Mouse (Mus musculus) heart, adult 2 months (tissue): Measurements from ENCODE around the gene Ankrd54. TPM values are rescaled to one million over a fixed set of nuclear protein-coding genes. Genes with fewer than 3 reads are reported as not detected.

Experiments used
- DNase-seq, 2 experiments: peaks; one replicate each; pipeline ENCODE4 v3.0.0; 2021
- H3K27ac ChIP-seq: fragments of 200-600 bp; 2 replicates; pipeline ENCODE4 v1.8.1; 2022
- H3K27me3 ChIP-seq: fragments of 200-500 bp; 2 replicates; pipeline ENCODE4 v1.6.1; 2012; ENCODE audit warnings: mild to moderate bottlenecking, low read length, inconsistent platforms, mixed read lengths; ENCODE audit not compliant: control insufficient read depth, insufficient read depth
- H3K36me3 ChIP-seq: fragments of 200-500 bp; 2 replicates; pipeline ENCODE4 v1.6.1; 2012; ENCODE audit warnings: low read length, inconsistent platforms; ENCODE audit not compliant: control insufficient read depth, insufficient read depth
- H3K4me1 ChIP-seq: fragments of 200-500 bp; 2 replicates; pipeline ENCODE4 v1.6.1; 2011; ENCODE audit warnings: low read length; ENCODE audit not compliant: control insufficient read depth, insufficient read depth
- H3K4me3 ChIP-seq: fragments of 200-600 bp; 2 replicates; pipeline ENCODE4 v1.8.1; 2022
- H3K79me2 ChIP-seq: fragments of 200-500 bp; replicated peaks from 2 replicates; pipeline ENCODE4 v1.6.1; 2012; ENCODE audit warnings: mild to moderate bottlenecking, inconsistent platforms, low read length, moderate library complexity, mixed read lengths; ENCODE audit not compliant: control insufficient read depth, insufficient read depth
- H3K9ac ChIP-seq: fragments of 200-500 bp; 2 replicates; pipeline ENCODE4 v1.6.1; 2012; ENCODE audit warnings: low read depth, mild to moderate bottlenecking, control low read depth, inconsistent platforms, low read length, mixed read lengths
- CTCF ChIP-seq: fragments of 200-600 bp; IDR thresholded peaks from 2 replicates; pipeline ENCODE4 v1.8.1; 2022; ENCODE audit warnings: antibody characterized with exemption, mild to moderate bottlenecking, moderate library complexity
- EP300 ChIP-seq: fragments of 200-500 bp; IDR thresholded peaks from 2 replicates; pipeline ENCODE4 v1.6.1; 2011; ENCODE audit warnings: low read depth, low read length, control low read depth; ENCODE audit not compliant: insufficient read depth
- POLR2A ChIP-seq: fragments of 200-500 bp; IDR thresholded peaks from 2 replicates; pipeline ENCODE4 v1.6.1; 2011; ENCODE audit warnings: mild to moderate bottlenecking, low read depth, low read length, control low read depth; ENCODE audit not compliant: insufficient read depth
- WGBS: fragments of 180-500 bp; shearing (Covaris S2); methylation state at CpG from one replicate; pipeline ENCODE4 v1.1.7; 2018; 5-methylcytosine and 5-hydroxymethylcytosine counted together
- intact Hi-C: fragments of 180-260 bp; cut with DNase I; formaldehyde crosslinking; loops from one replicate; pipeline ENCODE4 v1.15.1; 2025
- polyA plus RNA-seq: library from polyadenylated mRNA; depleted of rRNA; stranded (reverse); fragments of >200 nt; gene quantifications from 2 replicates; pipeline ENCODE4 v1.2.3, GENCODE M21; 2012
- total RNA-seq, 2 experiments: library from RNA; stranded (reverse); gene quantifications; 2 replicates each; pipeline ENCODE4 v1.2.3; 2021

The Ankrd54 gene
- total and polyA plus RNA-seq, 3 experiments = 5.5 to 14.2 (median 8.5) TPM

DNA sequence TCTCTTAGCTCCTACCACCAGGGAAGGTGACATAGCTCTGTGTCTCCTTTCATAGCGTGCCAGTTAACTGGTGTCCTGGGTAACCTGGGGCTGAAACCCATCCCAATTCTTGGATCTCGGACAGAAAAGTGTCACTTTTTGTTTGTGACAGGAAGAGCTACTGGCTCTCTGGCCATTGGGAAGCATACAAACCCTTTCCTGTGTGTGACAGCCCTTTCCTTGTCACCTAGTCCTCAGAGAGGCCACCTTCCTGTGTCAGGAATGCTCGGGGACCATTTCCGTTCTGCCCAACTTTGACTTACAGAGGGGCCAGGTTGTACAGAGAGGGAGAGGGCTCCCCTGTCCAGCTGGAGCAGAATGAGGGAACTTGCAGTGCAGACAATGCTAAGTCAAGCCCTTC is 36.8 kb upstream of the Ankrd54 start:
- Histone ChIP-seq H3K4me1 (peaks cover 31% of the 10 kb centered on the region), H3K36me3 (peaks cover 4% of the 10 kb centered on the region; the same call in 1 of the 2 replicates), H3K27me3 (no peaks in the 10 kb centered on the region), H3K79me2 (no peaks in the 10 kb centered on the region), H3K4me3 (no peak overlapping the region), H3K9ac (no peak overlapping the region), H3K27ac (peak overlapping the region; percentile 77)
- intact Hi-C loops = no loop called here
- no peak for TF ChIP-seq CTCF
- peak; percentile 51; the same call in 1 of the 2 replicates for TF ChIP-seq EP300
- no peak for TF ChIP-seq POLR2A
- no peak for DNase-seq
- WGBS = 27% methylated on average over 4 of the region's 4 CpGs

DNA sequence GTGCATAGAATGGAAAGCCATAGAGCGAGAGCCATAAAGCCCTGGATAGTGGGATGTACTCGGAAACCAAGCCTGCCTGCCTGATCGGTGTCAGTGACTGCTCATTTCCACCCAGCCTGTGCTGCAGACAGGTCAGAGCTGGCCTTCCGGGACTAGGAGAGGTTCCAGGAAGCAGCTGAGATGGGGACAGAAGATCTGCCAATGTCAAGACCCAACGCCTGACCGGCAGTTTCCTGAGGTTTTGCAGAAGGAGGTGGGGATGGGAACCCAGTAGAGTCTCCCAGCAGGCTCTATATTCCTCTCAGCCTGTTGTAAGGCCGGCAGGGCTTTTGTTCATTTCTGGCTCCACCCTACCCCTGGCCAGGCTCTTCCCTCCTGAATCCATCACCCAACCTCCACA is 36.2 kb upstream of the Ankrd54 start:
- TF ChIP-seq POLR2A = peak; percentile 55; the same call in 1 of the 2 replicates
- TF ChIP-seq CTCF = no peak
- TF ChIP-seq EP300 = 0 out of 2 replicates have a peak, but pooled peaks have one; percentile 68
- intact Hi-C loops = loop anchor here (1.0 kb wide), 1 partner anchor 27 kb away; no protein-coding TSS in a partner anchor
- no peaks in the 10 kb centered on the region for H3K79me2 ChIP-seq
- no peak overlapping the region for H3K4me3 ChIP-seq
- H3K27ac ChIP-seq = peak overlapping the region; percentile 77
- no peak overlapping the region for H3K9ac ChIP-seq
- H3K4me1 ChIP-seq = peaks cover 31% of the 10 kb centered on the region
- 18% methylated on average over 7 of the region's 7 CpGs for WGBS
- DNase-seq = peak; percentile 48 to 55
- H3K27me3 ChIP-seq = no peaks in the 10 kb centered on the region
- peaks cover 4% of the 10 kb centered on the region; the same call in 1 of the 2 replicates for H3K36me3 ChIP-seq

DNA sequence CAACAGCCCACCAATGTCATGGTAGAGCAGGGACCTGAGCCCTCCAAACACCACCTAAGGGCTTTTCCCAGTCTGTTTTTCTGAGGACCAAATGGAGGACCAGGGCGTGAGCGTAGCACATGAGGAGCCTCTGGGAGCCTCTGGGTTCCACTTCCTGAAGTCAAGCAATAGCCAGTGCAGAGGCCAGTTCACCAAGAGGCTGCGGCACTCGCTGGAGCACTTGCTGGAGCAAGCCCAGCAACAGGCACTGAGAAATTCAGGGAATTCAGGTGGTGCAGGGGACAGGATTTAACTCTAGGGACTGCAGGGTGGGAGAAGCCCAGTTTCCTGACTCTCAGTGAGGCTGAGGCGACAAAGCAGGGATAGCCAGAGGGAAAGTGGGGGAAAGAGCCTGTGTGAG is 35.5 kb upstream of the Ankrd54 start:
- TF ChIP-seq POLR2A = no peak
- TF ChIP-seq CTCF = no peak
- no peak for TF ChIP-seq EP300
- intact Hi-C loops = loop anchor here (1.0 kb wide), 1 partner anchor 28 kb away; no protein-coding TSS in a partner anchor
- Histone ChIP-seq H3K4me3 (no peak overlapping the region), H3K79me2 (no peaks in the 10 kb centered on the region), H3K36me3 (peaks cover 4% of the 10 kb centered on the region; the same call in 1 of the 2 replicates), H3K27ac (peak overlapping the region; percentile 77), H3K9ac (peak overlapping the region; percentile 9; the same call in 1 of the 2 replicates), H3K4me1 (peaks cover 31% of the 10 kb centered on the region), H3K27me3 (no peaks in the 10 kb centered on the region)
- WGBS = 29% methylated on average over 5 of the region's 5 CpGs
- peak in 1 of 2 experiments; percentile 40 for DNase-seq

DNA sequence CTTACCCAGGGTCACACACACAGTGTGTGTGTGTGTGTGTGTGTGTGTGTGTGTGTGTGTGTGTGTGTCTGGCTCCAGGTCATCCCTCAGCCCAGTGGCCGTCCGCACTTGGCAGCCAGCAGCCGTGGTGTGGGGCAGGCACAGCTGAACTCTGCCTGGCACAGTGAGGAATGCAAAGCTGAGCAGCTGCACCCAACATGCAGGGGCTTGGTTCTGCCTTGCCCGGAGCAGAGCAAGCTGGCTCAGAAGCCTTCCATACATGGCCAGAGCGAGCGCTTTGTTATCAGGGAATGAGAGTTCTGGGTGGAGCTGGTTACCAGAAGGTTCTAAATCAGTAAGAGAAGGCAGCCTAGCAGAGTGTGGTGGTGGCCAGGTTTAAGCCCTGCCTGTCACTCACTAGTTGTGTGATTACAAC is 34.9 kb upstream of the Ankrd54 start:
- intact Hi-C loops = loop anchor here (1.0 kb wide), 2 partner anchors 12 to 29 kb away; no protein-coding TSS in a partner anchor

DNA sequence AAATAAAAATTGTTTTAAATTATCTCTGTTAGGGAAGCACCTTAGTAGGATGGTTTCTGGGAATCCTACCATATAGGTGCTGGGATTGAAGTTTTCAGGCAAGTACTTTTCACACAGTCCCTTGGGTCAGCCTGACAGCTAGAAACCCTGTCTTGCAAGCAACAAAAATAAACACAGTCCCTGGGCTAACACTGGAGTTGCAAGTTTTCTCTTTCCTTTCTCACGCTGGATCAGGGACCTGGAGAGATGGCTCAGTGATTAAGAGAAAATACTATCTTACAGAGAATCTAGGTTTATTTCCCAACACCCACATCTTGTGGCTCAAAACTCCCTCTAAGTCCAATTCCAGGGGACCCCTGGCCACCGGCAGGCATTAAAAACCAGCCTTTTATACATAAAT is 34.4 kb upstream of the Ankrd54 start:
- Histone ChIP-seq H3K4me3 (no peak overlapping the region), H3K9ac (no peak overlapping the region)
- intact Hi-C loops = loop anchor here (1.0 kb wide), 1 partner anchor 12 kb away; no protein-coding TSS in a partner anchor

More for the DNA sequence above, 34.9 kb upstream of the Ankrd54 start:
- Histone ChIP-seq H3K36me3 (peaks cover 4% of the 10 kb centered on the region; the same call in 1 of the 2 replicates), H3K27ac (peak overlapping the region; percentile 77), H3K9ac (peak overlapping the region; percentile 41), H3K27me3 (no peaks in the 10 kb centered on the region), H3K79me2 (no peaks in the 10 kb centered on the region), H3K4me1 (peaks cover 31% of the 10 kb centered on the region), H3K4me3 (no peak overlapping the region)
- 6% methylated on average over 6 of the region's 6 CpGs for WGBS
- peak; percentile 85 for TF ChIP-seq EP300
- TF ChIP-seq CTCF = no peak
- TF ChIP-seq POLR2A = peak; percentile 69
- peak; percentile 69 to 85 for DNase-seq

DNA sequence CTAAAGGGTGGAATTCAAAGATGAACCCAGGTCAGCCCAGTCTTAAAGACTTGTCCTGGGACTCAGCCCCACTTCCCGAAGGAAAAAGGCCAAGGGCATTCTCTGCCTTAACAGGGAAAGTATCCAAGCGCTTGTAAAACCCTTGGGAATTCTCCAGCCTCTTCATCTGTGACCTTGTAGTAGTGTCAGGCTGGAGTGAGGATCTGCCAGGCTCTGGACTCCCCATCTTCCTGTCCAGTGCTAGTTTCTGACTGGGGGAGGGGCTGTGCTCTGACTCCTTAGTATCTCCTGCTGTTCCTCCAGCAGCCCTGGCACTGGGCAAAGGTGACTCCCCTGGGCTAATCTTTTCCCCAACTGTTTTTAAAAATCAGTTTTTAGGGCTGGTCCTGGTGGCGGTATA is 33.9 kb upstream of the Ankrd54 start:
- intact Hi-C loops = no loop called here
- H3K36me3 ChIP-seq = peaks cover 4% of the 10 kb centered on the region; the same call in 1 of the 2 replicates
- no peak for DNase-seq
- WGBS = 26% methylated on average over 3 of the region's 3 CpGs
- H3K27me3 ChIP-seq = no peaks in the 10 kb centered on the region
- no peak for TF ChIP-seq CTCF
- TF ChIP-seq EP300 = no peak
- no peak for TF ChIP-seq POLR2A
- peaks cover 31% of the 10 kb centered on the region for H3K4me1 ChIP-seq
- peak overlapping the region; percentile 77 for H3K27ac ChIP-seq
- no peak overlapping the region for H3K9ac ChIP-seq
- no peak overlapping the region for H3K4me3 ChIP-seq
- no peaks in the 10 kb centered on the region for H3K79me2 ChIP-seq

More for the DNA sequence above, 34.4 kb upstream of the Ankrd54 start:
- DNase-seq = no peak
- Histone ChIP-seq H3K36me3 (peaks cover 4% of the 10 kb centered on the region; the same call in 1 of the 2 replicates), H3K27me3 (no peaks in the 10 kb centered on the region), H3K27ac (peak overlapping the region; percentile 77), H3K79me2 (no peaks in the 10 kb centered on the region), H3K4me1 (peaks cover 31% of the 10 kb centered on the region)
- WGBS = 11% methylated on average over 2 of the region's 2 CpGs
- TF ChIP-seq CTCF (no peak), EP300 (no peak), POLR2A (no peak)
